Mouse (Mus musculus): ENCODE results near the gene Flrt3.

DNA sequence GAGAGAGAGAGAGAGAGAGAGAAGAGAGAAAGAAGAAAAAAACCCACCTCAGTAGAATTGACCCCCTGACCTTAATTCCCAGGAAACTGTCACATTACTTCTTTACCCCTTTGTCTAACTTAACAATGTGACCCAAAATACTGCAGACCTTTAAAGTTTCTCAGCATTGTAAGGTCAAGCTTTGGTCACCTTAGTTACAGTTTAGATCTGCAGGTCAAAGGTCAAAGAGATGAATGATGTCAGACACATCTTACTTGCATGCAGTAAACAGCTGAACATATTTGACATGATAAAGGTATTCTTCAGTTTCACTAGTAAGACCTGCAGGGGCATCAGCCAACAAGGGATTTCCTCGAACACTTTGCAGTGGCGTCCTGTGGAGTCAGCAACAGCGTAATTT, 32.9 kb upstream of the Flrt3 start:
- TF ChIP-seq CTCF (IDR thresholded peaks at IDR 0.05 in 2 of 3, conservative IDR thresholded peaks at IDR 0.05 in 1 of 3; ENCODE audit: control insufficient read depth in 1 of 3, insufficient read depth in 1 of 3, low read depth in 2 of 3, low read length in 3 of 3, poor library complexity in 1 of 3, severe bottlenecking in 1 of 3) (no peak), GATA1 (IDR thresholded peaks at IDR 0.05; ENCODE audit: low read depth, low read length) (no peak), USF1 (IDR thresholded peaks at IDR 0.05; ENCODE audit: low read depth, low read length) (no peak)
